Mouse (Mus musculus): Measurements from ENCODE around the gene Cdhr4. TPM values are rescaled to one million over a fixed set of nuclear protein-coding genes. Genes with fewer than 3 reads are reported as not detected.

Cdhr4 gene
- 10.5 and 11.8 TPM in 2 replicates for polyA plus RNA-seq (2015; fragmentation: Nextera tagmentation; extraction: Ambion mirVana)

DNA sequence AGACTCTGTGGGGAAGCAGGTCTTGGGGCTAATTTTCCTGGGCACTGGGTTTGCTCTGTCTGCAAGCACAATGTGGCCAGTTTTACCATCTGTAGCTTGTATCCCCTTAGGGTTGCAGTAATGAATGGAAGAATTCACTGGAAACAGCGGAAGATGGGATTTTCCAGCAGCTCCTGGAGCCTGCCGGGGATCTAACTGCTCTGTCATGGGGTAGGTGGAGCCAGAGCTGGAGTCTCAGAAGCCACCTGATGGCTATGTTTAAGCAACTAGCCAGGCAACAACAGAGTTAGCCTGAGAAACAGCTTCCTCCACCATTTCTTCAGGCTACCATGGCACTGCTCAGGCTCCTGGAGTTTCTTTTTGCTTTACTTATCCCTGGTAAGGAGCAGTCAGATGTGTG, at the start of gene Cdhr4:
Gene Cdhr4 (plus strand): TSS at position 301 of the 400 bp plus-strand sequence.
- no peak within 1 kb of the TSS for H3K4me3 ChIP-seq (ENCODE audit: low read length)
- WGBS: 64% methylated on average over 2 of the region's 2 CpGs
- H3K36me3 ChIP-seq (ENCODE audit: insufficient read depth, low read length): no peaks in the 10 kb centered on the region
- no peak within 1 kb of the TSS for H3K9ac ChIP-seq (replicated peaks; ENCODE audit: low read length)
- H3K4me2 ChIP-seq (replicated peaks; ENCODE audit: low read depth, low read length): no peak within 1 kb of the TSS
- no peaks in the 10 kb centered on the region; the same call in 1 of the 2 replicates for H3K27me3 ChIP-seq (ENCODE audit: insufficient read depth, low read length)
- ATAC-seq (ENCODE audit: low FRiP score, low TSS enrichment): no peak
- no peaks in the 10 kb centered on the region for H3K9me3 ChIP-seq (ENCODE audit: low read length)
- H3K27ac ChIP-seq (ENCODE audit: low read length): no peak within 1 kb of the TSS
- H3K4me1 ChIP-seq (ENCODE audit: insufficient read depth, low read length): no peaks in the 10 kb centered on the region

DNA sequence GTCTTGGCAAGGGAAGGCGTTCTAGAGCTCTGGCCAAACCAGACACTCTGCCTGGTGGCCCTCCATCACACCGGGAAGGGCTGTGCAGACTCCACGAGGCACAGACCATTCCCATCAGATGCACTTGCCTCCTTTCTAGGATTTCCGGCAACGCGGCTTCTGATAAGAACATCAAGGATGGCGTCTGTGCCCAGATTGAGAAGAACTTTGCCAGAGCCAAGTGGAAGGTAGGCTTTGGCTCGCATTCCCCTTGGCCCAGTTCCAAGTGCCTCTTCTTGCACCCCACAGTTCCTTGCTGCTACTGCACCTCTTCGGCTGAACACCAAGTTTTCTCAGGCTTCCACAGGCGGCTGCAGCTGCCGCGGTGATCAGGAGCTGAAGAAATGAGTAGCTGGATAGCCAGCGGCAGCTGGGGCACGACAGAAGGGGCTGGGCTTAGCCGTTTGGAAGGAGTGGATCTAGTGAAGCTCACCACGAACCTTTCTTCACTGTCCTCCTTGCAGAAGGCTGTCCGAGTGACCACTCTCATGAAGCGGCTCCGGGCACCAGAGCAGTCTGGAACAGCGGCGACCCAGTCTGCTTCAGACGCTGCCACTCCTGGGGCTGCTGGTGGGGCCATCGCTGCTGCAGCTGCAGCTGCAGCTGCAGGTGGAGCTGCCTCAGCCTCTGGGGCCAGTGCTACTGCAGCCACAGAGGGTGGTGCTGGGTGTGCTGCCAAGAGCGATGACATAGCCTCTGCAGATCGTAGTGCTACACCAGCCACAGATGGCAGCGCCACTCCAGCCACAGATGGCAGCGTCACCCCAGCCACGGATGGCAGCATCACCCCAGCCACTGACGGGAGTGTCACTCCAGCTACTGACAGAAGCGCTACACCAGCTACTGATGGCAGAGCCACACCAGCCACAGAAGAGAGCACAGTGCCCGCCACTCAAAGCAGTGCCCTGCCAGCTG, 44.8 kb upstream of the Cdhr4 start:
- H3K4me1 ChIP-seq (ENCODE audit: insufficient read depth, low read length): peaks cover 14% of the 10 kb centered on the region
- no peaks in the 10 kb centered on the region for H3K9me3 ChIP-seq (ENCODE audit: low read length)
- no peak overlapping the region for H3K4me3 ChIP-seq (ENCODE audit: low read length)
- 89% methylated on average over 31 of the region's 31 CpGs for WGBS
- H3K36me3 ChIP-seq (ENCODE audit: insufficient read depth, low read length): no peaks in the 10 kb centered on the region
- no peak for ATAC-seq (ENCODE audit: low FRiP score, low TSS enrichment)
- no peak overlapping the region for H3K9ac ChIP-seq (replicated peaks; ENCODE audit: low read length)
- no peak overlapping the region for H3K4me2 ChIP-seq (replicated peaks; ENCODE audit: low read depth, low read length)
- no peak overlapping the region for H3K27ac ChIP-seq (ENCODE audit: low read length)
- no peaks in the 10 kb centered on the region for H3K27me3 ChIP-seq (ENCODE audit: insufficient read depth, low read length)

DNA sequence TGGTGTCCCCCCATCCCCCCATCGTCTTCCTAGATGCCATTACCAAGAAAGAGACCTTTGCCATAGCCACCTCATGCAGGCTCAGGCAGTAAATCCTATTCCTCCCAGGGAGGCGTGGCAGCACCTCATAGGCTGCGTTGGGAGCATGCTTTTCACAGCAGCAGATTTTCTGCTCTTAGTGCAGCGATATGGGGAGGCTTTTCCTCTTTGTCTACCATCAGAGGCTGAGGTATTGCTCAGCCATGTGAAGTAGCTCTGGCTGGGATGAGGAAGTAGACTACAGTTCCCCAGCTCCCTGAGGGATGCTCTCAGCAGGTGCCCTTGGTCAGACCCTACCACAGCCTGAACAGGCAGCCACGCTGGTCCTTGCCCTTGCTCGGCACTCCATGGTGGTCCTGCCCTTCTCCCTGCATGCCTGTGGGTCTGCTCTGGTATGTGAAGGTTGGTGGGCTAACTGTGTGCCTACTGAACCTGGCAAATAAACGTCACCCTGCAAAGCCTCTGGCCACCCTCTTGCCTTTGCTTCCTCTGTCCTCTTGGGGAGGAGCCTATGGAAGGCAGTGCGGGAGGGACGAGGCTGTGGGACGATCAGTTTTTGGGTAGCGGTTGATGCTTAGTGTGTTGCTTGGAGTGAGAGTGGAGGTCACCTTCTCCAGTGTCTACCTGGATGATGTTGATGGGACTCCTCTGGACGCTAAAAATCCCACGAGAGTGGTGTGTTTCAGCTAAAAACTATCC, 42.9 kb upstream of the Cdhr4 start:
- Histone ChIP-seq H3K4me2 (replicated peaks; ENCODE audit: low read depth, low read length) (no peak overlapping the region), H3K27me3 (ENCODE audit: insufficient read depth, low read length) (no peaks in the 10 kb centered on the region), H3K9me3 (ENCODE audit: low read length) (no peaks in the 10 kb centered on the region), H3K4me1 (ENCODE audit: insufficient read depth, low read length) (peaks cover 14% of the 10 kb centered on the region), H3K27ac (ENCODE audit: low read length) (no peak overlapping the region), H3K36me3 (ENCODE audit: insufficient read depth, low read length) (no peaks in the 10 kb centered on the region), H3K9ac (replicated peaks; ENCODE audit: low read length) (no peak overlapping the region), H3K4me3 (ENCODE audit: low read length) (no peak overlapping the region)
- no peak for ATAC-seq (ENCODE audit: low FRiP score, low TSS enrichment)
- 82% methylated on average over 13 of the region's 13 CpGs for WGBS

DNA sequence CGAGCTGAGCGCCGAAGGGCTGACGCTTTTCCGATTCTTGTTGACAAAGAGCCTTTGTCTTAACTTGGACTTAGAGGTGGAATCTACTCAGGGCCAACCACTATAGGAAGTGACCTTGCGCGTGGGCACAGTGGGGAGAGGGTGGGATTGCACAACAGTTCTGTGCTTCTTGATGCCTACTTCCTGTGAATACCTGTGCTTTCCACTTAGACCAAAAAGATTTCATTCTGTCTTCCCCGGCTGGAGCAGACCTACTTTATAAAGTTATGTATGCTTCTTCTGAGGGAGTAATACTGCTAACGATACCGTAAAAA, 42.4 kb upstream of the Cdhr4 start, which contains the start of gene Traip:
Gene Traip (plus strand): TSS at position 215 of the 314 bp plus-strand sequence.
- whole genome bisulfite sequencing: 87% methylated on average over 10 of the region's 10 CpGs
- H3K36me3 ChIP-seq (ENCODE audit: insufficient read depth, low read length): no peaks in the 10 kb centered on the region
- H3K4me1 ChIP-seq (ENCODE audit: insufficient read depth, low read length): peaks cover 14% of the 10 kb centered on the region
- H3K27me3 ChIP-seq (ENCODE audit: insufficient read depth, low read length): no peaks in the 10 kb centered on the region
- H3K4me2 ChIP-seq (replicated peaks; ENCODE audit: low read depth, low read length): peak within 1 kb of the TSS; percentile 92
- ATAC-seq (ENCODE audit: low FRiP score, low TSS enrichment): no peak
- peak within 1 kb of the TSS; percentile 81 for H3K9ac ChIP-seq (replicated peaks; ENCODE audit: low read length)
- H3K27ac ChIP-seq (ENCODE audit: low read length): peak within 1 kb of the TSS; percentile 79
- H3K4me3 ChIP-seq (ENCODE audit: low read length): peak within 1 kb of the TSS; percentile 69
- no peaks in the 10 kb centered on the region for H3K9me3 ChIP-seq (ENCODE audit: low read length)

DNA sequence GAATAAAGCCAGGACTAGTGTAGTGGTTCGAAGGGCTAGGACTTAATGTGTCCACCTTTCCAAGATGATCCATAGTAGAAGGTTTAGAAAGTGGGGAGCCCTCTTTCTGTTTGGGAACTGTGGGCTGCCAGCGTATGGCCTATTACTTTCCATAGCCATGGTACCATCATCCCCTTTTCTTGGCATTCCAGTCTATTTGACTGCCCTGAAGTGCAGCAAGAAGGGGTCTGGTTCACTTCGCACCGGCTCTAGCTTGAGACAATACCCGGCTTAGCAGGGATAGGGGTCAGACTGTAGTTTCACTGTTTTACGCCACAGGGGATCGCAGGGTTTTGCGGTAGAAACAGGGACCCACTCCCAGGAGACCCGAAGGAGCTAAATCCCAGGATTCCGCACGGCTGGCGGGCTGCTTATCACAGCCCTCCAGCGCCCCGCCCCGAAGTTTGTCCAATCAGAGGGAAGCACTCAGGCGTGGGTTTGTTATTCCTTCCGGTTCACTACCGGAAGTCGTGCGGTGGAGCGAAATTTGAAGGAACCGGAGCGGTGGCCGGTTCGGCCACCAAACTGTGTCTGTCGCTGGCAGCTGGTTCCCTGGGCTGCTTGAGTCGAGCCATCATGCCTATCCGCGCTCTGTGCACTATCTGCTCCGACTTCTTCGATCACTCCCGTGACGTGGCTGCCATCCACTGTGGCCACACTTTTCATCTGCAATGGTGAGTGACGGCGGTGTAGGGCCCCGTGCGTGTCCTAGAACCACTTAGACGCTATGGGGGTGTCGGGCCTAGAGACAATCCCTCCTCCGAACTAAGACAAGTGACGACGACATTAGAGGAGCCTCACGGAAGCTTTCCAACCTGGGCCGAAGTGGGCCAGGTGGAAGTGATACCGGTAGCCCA, 41.6 kb upstream of the Cdhr4 start:
- H3K36me3 ChIP-seq (ENCODE audit: insufficient read depth, low read length): no peaks in the 10 kb centered on the region
- H3K27ac ChIP-seq (ENCODE audit: low read length): peak overlapping the region; percentile 79
- H3K4me2 ChIP-seq (replicated peaks; ENCODE audit: low read depth, low read length): peak overlapping the region; percentile 92
- peaks cover 14% of the 10 kb centered on the region for H3K4me1 ChIP-seq (ENCODE audit: insufficient read depth, low read length)
- no peaks in the 10 kb centered on the region for H3K27me3 ChIP-seq (ENCODE audit: insufficient read depth, low read length)
- H3K9me3 ChIP-seq (ENCODE audit: low read length): no peaks in the 10 kb centered on the region
- peak overlapping the region; percentile 69 for H3K4me3 ChIP-seq (ENCODE audit: low read length)
- peak; percentile 94 for ATAC-seq (ENCODE audit: low FRiP score, low TSS enrichment)
- H3K9ac ChIP-seq (replicated peaks; ENCODE audit: low read length): peak overlapping the region; percentile 81
- WGBS: 12% methylated on average over 45 of the region's 45 CpGs

DNA sequence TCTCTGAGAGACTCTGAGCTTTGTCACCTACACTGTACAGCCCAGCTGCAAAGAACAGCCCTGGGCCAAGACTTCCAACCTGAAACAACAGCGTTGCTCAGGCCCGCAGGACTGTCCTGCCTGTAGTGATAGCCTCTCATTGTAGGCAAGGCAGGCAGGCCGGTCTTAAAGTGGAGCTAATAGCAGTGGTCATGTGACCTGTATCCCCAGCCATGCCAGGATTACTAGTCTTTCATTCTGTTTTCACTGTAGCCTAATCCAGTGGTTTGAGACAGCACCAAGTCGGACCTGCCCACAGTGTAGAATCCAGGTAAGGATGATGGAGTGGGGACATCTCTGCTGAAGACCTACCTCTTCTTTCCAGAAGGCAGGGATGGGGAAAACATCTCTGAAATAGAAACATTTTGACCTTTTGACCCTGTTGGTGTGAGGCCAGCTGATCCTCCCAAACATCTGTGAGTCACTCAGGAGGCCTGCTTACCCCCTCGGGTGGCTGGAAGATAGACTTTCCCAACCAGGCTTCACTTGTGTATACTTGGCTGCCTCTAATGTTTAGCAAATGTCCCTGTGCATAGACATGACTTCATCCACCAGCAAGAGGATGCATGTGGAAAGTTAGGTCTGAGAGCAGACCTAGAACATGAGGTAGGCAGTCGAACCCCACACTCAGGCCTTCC, 36.5 kb upstream of the Cdhr4 start:
- Histone ChIP-seq H3K4me2 (replicated peaks; ENCODE audit: low read depth, low read length) (no peak overlapping the region), H3K27me3 (ENCODE audit: insufficient read depth, low read length) (no peaks in the 10 kb centered on the region), H3K4me3 (ENCODE audit: low read length) (no peak overlapping the region), H3K4me1 (ENCODE audit: insufficient read depth, low read length) (peaks cover 11% of the 10 kb centered on the region), H3K27ac (ENCODE audit: low read length) (no peak overlapping the region), H3K36me3 (ENCODE audit: insufficient read depth, low read length) (peaks cover 9% of the 10 kb centered on the region; the same call in 1 of the 2 replicates), H3K9me3 (ENCODE audit: low read length) (no peaks in the 10 kb centered on the region), H3K9ac (replicated peaks; ENCODE audit: low read length) (no peak overlapping the region)
- ATAC-seq (ENCODE audit: low FRiP score, low TSS enrichment): no peak
- WGBS: 80% methylated on average over 6 of the region's 6 CpGs

DNA sequence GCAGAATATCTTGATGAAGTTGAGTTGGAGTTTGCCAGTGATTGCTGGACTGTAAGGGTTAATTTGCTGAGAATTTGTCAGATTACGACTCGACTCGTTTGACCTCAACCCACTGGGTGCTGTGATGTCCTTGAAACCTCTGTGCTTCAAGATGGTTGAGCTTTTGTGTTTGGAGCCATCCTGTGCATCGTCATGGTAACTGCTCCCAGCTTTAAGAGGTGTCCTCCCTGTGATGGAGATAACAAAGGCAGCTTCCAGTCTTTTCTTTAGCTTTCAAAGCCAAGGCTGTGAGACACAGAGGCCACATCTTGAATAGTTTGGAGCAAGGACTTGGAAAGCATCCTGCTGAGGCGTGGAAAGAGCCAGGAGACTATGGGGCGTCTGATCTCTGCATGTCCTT, 35.2 kb upstream of the Cdhr4 start:
- Histone ChIP-seq H3K4me3 (ENCODE audit: low read length) (no peak overlapping the region), H3K9me3 (ENCODE audit: low read length) (no peaks in the 10 kb centered on the region), H3K4me1 (ENCODE audit: insufficient read depth, low read length) (peaks cover under 1% of the 10 kb centered on the region; the same call in 1 of the 2 replicates), H3K27ac (ENCODE audit: low read length) (no peak overlapping the region), H3K4me2 (replicated peaks; ENCODE audit: low read depth, low read length) (no peak overlapping the region), H3K9ac (replicated peaks; ENCODE audit: low read length) (no peak overlapping the region), H3K36me3 (ENCODE audit: insufficient read depth, low read length) (peaks cover 15% of the 10 kb centered on the region), H3K27me3 (ENCODE audit: insufficient read depth, low read length) (no peaks in the 10 kb centered on the region)
- no peak for ATAC-seq (ENCODE audit: low FRiP score, low TSS enrichment)
- 65% methylated on average over 6 of the region's 6 CpGs for WGBS

DNA sequence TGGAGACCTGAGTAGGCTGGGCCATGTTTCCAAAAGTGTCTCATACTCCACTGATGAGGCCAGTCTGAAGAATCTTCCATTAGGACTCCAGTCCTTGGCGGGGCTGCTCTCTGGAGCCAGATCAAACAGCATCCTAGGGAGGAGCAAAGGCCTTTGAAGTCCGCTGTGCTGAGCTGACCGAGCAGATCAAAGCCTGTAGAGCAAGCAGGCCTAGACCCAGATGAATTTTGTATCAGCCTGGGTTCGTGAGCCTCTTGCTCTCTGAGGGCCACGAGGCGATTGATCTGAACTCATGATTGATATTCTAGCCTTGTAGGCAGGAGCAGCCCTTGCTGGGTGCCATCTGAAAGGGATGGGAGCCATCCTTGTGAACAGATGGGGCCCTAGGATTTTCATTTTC, 32.4 kb upstream of the Cdhr4 start:
- Histone ChIP-seq H3K36me3 (ENCODE audit: insufficient read depth, low read length) (peaks cover 15% of the 10 kb centered on the region), H3K9me3 (ENCODE audit: low read length) (no peaks in the 10 kb centered on the region)

DNA sequence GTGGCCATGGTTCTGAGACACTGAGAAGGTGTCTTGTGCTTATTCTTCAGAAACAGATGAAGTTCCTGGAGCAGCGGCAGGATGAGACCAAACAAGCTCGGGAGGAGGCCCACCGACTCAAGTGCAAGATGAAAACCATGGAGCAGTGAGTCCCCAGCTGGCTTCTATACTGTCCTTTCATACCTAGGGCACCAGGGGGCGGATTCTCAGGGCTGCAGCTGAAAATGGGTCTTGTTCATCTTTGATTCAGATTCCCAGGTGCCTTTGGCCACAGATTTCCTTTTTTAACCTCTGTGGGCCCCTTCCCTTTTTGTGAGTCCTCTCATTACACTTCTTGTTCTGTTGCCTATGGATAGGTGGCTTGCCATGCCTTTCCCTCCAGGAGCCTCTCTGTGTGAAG, 31.4 kb upstream of the Cdhr4 start:
- no peaks in the 10 kb centered on the region for H3K4me1 ChIP-seq (ENCODE audit: insufficient read depth, low read length)
- H3K9ac ChIP-seq (replicated peaks; ENCODE audit: low read length): no peak overlapping the region
- H3K27ac ChIP-seq (ENCODE audit: low read length): no peak overlapping the region
- peaks cover 15% of the 10 kb centered on the region for H3K36me3 ChIP-seq (ENCODE audit: insufficient read depth, low read length)
- no peaks in the 10 kb centered on the region for H3K27me3 ChIP-seq (ENCODE audit: insufficient read depth, low read length)
- no peak for ATAC-seq (ENCODE audit: low FRiP score, low TSS enrichment)
- H3K4me2 ChIP-seq (replicated peaks; ENCODE audit: low read depth, low read length): no peak overlapping the region
- 75% methylated on average over 4 of the region's 4 CpGs for WGBS
- H3K4me3 ChIP-seq (ENCODE audit: low read length): no peak overlapping the region
- H3K9me3 ChIP-seq (ENCODE audit: low read length): no peaks in the 10 kb centered on the region

More for the DNA sequence above, 32.4 kb upstream of the Cdhr4 start:
- no peak overlapping the region for H3K9ac ChIP-seq (replicated peaks; ENCODE audit: low read length)
- ATAC-seq (ENCODE audit: low FRiP score, low TSS enrichment): no peak
- no peaks in the 10 kb centered on the region for H3K27me3 ChIP-seq (ENCODE audit: insufficient read depth, low read length)
- 40% methylated on average over 6 of the region's 6 CpGs for WGBS
- no peak overlapping the region for H3K27ac ChIP-seq (ENCODE audit: low read length)
- H3K4me3 ChIP-seq (ENCODE audit: low read length): no peak overlapping the region
- H3K4me1 ChIP-seq (ENCODE audit: insufficient read depth, low read length): no peaks in the 10 kb centered on the region
- no peak overlapping the region for H3K4me2 ChIP-seq (replicated peaks; ENCODE audit: low read depth, low read length)

Data from kidney, embryonic 16.5 days (tissue).